Mouse (Mus musculus) E14TG2a.4 (cell line): ENCODE results near the gene Lrrc4c.

Experiments used
- CTCF ChIP-seq: conservative IDR thresholded peaks from 2 replicates; pipeline ENCODE4 v1.5.1; 2014; ENCODE audit warnings: low read length
- NANOG ChIP-seq: IDR thresholded peaks from 2 replicates; pipeline ENCODE4 v1.6.1; 2014; ENCODE audit warnings: borderline replicate concordance, low read length, mixed read lengths

GRCm38 (mm10) chr2:97369978-97370377 is 1052.0 kb downstream of the Lrrc4c start:
- TF ChIP-seq CTCF: no peak
- TF ChIP-seq NANOG: no peak
